Mouse (Mus musculus) embryo, embryonic 11.5 days (tissue): ENCODE results near the gene Usp7.

ENCODE experiments used
- DNase-seq: peaks from one replicate; pipeline ENCODE4 v3.0.0-alpha.2; 2012; ENCODE audit warnings: low read depth, low spot score

The Usp7 gene

DNA sequence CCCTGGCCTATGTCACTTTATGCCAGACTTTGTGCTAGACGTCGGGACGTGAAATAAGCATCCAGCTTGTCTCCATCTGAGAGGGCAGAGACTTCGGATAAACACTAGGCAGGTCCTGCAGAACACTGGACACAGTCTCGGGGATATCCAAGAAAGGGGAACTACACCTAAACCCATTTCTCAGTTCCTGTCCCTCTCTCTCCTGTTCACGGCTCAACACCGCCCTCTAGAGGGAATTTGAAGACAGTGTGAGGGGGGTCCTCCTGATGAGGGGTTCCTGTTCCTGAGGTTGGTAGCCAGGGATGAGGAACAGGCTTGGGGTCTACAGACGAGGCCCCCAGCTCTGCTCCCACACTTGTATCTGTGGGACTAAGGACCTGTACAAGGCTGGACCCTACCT lies 117.9 kb downstream of the Usp7 start:
- peak; percentile 67 for DNase-seq

GRCm38 (mm10) chr16:8673343-8673742 lies 118.8 kb downstream of the Usp7 start:
- DNase-seq: no peak

DNA sequence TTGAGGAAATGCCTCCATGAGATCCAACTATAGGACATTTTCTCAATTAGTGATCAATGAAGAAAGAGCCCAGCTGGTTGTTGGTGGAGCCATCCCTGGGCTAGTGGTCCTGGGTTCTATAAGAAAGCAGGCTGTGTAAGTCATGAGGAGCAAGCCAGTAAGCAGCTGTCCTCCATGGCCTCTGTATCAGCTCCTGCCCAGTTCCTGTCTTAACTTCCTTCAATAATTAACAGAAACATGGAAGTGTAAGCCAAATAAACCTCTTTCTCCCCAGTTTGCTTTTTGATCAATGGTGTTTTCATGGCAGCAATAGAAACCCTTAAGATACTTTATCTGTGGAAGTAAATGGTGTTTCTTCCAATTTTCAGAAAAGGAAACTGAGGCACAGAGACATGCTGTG lies 119.3 kb downstream of the Usp7 start:
- DNase-seq: no peak

GRCm38 (mm10) chr16:8672350-8672687 lies 119.8 kb downstream of the Usp7 start:
- DNase-seq: no peak

GRCm38 (mm10) chr16:8671551-8672349 lies 120.4 kb downstream of the Usp7 start, which contains the start of gene Carhsp1:
Gene Carhsp1, minus strand, starts transcription at chr16:8672155.
- DNase-seq: peak; percentile 92

GRCm38 (mm10) chr16:8670041-8671035 lies 121.8 kb downstream of the Usp7 start:
- no peak for DNase-seq

- no peak for DNase-seq
Observed at GRCm38 (mm10) chr16:8669432-8669831, 122.7 kb downstream of the Usp7 start.

- DNase-seq: no peak
Observed at GRCm38 (mm10) chr16:8668386-8668785, 123.7 kb downstream of the Usp7 start.

GRCm38 (mm10) chr16:8667814-8668213 lies 124.3 kb downstream of the Usp7 start:
- no peak for DNase-seq

GRCm38 (mm10) chr16:8667261-8667660 lies 124.8 kb downstream of the Usp7 start:
- no peak for DNase-seq

GRCm38 (mm10) chr16:8666452-8666851 lies 125.7 kb downstream of the Usp7 start:
- DNase-seq: no peak

- no peak for DNase-seq
Observed at GRCm38 (mm10) chr16:8665367-8665766, 126.7 kb downstream of the Usp7 start.

GRCm38 (mm10) chr16:8663606-8664539 lies 128.2 kb downstream of the Usp7 start:
- no peak for DNase-seq

- DNase-seq: no peak
Observed at GRCm38 (mm10) chr16:8663022-8663421, 129.1 kb downstream of the Usp7 start.

DNA sequence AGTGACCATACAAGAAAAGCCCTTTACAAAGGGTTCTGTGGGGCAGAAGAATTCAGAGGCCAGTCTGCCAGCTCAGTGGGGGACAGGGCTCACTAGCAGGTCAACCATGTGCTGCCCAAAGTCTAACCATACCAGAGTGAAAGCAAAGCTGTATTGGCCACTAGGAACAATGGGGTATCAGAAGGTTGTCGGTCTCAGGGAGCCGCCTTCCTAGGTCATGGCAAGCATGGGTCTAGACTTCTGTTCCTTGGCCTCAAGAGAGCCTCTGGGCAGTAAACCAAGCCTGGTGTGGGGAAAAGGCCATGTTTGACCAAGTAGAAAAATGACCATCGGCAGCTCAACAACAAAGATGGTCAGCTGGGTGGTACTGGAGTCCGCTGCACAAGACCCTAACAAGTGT lies 133.3 kb downstream of the Usp7 start:
- DNase-seq: no peak

- no peak for DNase-seq
Observed at GRCm38 (mm10) chr16:8658349-8658748, 133.8 kb downstream of the Usp7 start.

DNA sequence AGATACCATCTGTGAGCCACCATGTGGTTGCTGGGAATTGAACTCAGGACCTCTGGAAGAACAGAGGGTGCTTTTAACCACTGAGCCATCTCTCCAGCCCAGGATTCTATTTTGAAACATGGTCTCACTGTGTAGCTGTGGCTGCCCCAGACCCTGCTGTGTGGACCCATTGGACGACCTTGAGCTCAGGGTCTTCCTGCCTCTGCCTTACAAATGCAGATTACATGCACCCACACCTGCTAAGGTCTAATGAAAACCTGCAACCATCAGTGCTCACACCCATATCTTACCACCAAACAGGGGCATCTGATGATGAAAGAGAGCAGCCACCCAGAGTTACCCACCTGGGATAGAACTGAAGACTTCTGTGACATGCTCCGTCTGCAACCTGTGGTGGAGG lies 135.9 kb downstream of the Usp7 start:
- no peak for DNase-seq

GRCm38 (mm10) chr16:8655599-8655998 lies 136.5 kb downstream of the Usp7 start:
- DNase-seq: no peak

DNA sequence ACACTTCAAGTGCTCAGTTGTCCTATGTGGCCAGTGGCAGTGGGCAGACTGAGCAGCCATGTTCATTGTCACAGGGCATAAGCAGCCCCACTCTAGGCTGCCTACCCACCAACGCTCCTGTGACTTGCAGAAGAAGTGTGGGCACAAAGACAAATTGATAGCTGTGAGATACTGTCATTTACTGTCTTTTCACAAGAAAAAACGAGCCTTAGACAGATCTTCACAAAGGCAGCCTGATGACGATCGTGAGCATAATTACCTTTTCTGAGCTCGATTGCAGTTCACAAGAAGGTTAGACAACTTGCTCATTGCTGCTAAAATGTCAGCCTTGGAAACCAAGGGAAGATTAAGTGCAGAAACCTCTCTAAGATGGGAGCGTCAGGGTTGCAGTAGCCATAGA lies 137.0 kb downstream of the Usp7 start:
- no peak for DNase-seq

DNA sequence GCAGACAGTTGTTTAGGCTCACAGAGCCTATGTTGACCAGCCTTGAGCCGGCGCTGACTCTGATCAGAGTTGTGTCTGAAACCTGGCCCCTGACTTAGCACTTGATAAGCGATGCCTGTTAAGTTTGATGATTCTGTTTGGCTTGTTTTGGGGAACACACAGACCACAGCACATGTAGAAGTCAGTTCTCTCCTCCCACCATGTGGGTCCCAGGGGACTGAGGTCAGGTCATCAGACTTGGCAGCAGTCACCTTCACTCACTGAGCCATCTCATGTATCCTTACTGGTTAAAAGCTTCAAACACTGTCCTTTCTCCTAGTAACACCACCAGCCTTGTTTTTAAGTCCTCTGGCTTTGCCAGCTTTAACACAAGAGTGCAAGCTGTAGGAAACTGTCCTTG lies 142.1 kb downstream of the Usp7 start:
- no peak for DNase-seq

DNA sequence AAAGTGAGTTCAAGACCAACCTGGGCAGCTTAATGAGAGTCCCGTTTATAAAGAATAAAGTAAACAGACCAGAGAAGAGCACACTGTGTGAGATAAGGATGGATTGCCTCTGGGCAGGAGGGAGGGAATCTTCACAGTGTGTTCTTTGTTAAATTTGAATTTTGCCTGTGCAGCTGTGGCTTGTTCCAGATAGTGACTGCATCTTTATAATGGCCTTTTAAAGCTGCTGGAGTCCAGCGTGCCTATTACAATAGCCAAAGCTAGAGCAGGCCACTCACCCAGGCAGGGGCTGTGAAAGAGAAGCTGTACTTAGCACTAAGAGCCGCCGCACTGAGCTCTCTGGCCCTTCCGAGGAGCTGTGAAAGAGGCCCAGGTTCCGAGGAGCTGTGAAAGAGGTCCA lies 146.6 kb downstream of the Usp7 start:
- DNase-seq: no peak
